Mouse (Mus musculus) kidney, adult 11 months (tissue): Measurements from ENCODE around the gene Gm4303.
"Not testable (repeated sequence)": the region's sequence is repeated elsewhere in the genome, so short reads cannot be mapped to it uniquely, and the experiment has no call there.

Source experiments
- DNase-seq: peaks from one replicate; pipeline ENCODE4 v3.0.0; 2022

Gene Gm4303

DNA sequence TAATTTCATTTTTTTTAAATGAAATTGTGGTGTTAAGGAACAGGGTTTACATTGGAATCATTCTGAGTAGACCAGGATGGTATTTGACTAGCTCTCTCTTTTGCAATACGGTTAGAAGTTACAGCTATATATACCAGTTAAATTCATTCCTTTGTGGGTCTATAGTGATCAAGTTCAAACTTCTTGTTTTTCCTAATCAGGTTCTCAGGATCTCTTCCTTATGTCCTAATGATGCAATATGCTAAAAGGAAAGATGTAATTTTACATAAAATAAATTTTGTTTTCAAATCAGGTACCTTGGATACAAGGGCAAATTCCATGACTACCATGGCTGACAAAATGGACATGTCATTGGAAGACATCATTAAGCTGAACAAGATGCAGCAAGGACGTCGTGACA, at the start of gene Gm4303:
Gene Gm4303, plus strand, starts transcription at position 301 of the 400 bp plus-strand sequence.
- not testable (repeated sequence) for DNase-seq

DNA sequence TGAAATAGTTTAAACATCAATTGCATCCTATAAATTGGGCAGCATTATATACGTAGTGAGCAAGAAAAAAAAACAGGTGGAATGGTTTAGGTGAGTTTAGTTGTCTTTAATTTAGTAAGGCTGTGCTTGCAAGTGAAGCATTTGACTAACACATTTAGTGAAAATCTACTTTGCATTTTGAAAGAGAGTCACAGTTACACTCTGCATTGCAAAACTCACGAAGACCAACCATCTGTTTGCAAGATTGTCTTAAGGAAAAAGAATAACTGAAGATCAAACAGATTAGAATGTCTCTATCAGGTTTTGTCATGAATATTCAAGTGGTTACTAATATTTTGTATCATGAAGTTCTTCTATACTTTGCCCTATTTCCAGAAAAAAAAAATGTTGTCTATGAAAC, 49.7 kb upstream of the Gm4303 start:
- DNase-seq: no peak

DNA sequence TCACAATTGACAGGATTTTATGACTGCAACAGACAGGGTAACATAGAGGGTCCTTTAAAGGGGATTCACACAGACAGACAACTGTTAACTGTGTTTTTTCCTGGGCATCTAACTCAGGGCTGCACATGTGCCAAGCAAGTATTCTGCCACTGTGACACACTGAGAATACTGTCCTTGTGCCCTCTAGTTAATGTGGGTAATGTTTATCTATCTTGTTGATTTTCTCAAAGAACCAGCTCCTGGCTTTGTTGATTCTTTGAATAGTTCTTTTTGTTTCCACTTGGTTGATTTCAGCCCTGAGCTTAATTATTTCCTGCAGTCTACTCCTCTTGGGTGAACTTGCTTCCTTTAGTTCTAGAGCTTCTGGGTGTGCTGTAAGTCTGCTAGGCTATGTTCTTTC, 45.7 kb upstream of the Gm4303 start:
- not testable (repeated sequence) for DNase-seq

DNA sequence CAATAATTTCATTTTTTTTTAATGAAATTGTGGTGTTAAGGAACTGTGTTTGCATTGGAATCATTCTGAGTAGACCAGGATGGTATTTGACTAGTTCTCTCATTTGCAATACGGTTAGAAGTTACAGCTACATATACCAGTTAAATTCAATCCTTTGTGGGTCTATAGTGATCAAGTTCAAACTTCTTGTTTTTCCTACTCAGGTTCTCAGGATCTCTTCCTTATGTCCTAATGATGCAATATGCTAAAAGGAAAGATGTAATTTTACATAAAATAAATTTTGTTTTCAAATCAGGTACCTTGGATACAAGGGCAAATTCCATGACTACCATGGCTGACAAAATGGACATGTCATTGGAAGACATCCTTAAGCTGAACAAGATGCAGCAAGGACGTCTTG, 10.4 kb upstream of the Gm4303 start, which contains the start of gene Gm4301:
Gene Gm4301, plus strand, starts transcription at position 301 of the 400 bp plus-strand sequence.
- DNase-seq: not testable (repeated sequence)

DNA sequence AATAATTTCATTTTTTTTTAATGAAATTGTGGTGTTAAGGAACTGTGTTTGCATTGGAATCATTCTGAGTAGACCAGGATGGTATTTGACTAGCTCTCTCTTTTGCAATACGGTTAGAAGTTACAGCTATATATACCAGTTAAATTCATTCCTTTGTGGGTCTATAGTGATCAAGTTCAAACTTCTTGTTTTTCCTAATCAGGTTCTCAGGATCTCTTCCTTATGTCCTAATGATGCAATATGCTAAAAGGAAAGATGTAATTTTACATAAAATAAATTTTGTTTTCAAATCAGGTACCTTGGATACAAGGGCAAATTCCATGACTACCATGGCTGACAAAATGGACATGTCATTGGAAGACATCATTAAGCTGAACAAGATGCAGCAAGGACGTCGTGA, 5.2 kb upstream of the Gm4303 start, which contains the start of gene Gm4302:
Gene Gm4302, plus strand, starts transcription at position 301 of the 400 bp plus-strand sequence.
- DNase-seq: not testable (repeated sequence)

DNA sequence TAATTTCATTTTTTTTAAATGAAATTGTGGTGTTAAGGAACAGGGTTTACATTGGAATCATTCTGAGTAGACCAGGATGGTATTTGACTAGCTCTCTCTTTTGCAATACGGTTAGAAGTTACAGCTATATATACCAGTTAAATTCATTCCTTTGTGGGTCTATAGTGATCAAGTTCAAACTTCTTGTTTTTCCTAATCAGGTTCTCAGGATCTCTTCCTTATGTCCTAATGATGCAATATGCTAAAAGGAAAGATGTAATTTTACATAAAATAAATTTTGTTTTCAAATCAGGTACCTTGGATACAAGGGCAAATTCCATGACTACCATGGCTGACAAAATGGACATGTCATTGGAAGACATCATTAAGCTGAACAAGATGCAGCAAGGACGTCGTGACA, 5.0 kb downstream of the Gm4303 start, which contains the start of gene Gm4305:
Gene Gm4305, plus strand, starts transcription at position 301 of the 400 bp plus-strand sequence.
- not testable (repeated sequence) for DNase-seq

DNA sequence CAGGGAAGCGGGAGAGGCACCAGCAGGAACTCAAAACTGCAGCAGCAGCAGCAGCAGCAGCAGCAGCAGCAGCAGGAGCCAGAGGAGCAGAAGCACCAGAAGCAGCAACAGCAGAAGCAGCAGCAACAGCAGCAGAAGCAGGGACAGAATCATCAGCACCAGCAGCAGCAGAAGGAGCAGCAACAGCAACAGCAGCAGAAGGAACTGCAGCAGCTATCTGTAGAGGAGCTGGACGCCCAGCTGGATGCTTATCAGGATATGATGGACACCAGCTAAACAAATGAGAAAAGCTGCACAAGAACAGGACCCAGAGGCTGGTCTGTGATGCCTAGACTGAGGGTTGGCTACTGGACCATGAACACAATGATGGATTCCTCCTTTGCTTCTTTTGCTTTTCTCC, 11.1 kb downstream of the Gm4303 start:
- DNase-seq: peak; percentile 1

DNA sequence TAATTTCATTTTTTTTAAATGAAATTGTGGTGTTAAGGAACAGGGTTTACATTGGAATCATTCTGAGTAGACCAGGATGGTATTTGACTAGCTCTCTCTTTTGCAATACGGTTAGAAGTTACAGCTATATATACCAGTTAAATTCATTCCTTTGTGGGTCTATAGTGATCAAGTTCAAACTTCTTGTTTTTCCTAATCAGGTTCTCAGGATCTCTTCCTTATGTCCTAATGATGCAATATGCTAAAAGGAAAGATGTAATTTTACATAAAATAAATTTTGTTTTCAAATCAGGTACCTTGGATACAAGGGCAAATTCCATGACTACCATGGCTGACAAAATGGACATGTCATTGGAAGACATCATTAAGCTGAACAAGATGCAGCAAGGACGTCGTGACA, 15.3 kb downstream of the Gm4303 start, which contains the start of gene Gm4307:
Gene Gm4307, plus strand, starts transcription at position 301 of the 400 bp plus-strand sequence.
- not testable (repeated sequence) for DNase-seq

DNA sequence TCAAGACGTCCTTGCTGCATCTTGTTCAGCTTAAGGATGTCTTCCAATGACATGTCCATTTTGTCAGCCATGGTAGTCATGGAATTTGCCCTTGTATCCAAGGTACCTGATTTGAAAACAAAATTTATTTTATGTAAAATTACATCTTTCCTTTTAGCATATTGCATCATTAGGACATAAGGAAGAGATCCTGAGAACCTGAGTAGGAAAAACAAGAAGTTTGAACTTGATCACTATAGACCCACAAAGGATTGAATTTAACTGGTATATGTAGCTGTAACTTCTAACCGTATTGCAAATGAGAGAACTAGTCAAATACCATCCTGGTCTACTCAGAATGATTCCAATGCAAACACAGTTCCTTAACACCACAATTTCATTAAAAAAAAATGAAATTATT, 36.7 kb downstream of the Gm4303 start, which contains the start of gene Gm4312:
Gene Gm4312, minus strand, starts transcription at position 101 of the 400 bp plus-strand sequence.
- DNase-seq: not testable (repeated sequence)
